Mouse (Mus musculus) kidney, postnatal 0 days (tissue): ENCODE results near the gene Gm4981. TPM values are rescaled to one million over a fixed set of nuclear protein-coding genes. Genes with fewer than 3 reads are reported as not detected.
A peak's percentile ranks its signal among the peaks of the same experiment; 100 is the strongest.
"Not testable (repeated sequence)": the region's sequence is repeated elsewhere in the genome, so short reads cannot be mapped to it uniquely, and the experiment has no call there.

Experiments used
- ATAC-seq: fragments of 200-750 bp; cut with Nextera tagmentation; replicated peaks from 2 replicates; pipeline ENCODE4 v1.8.0; 2017; ENCODE audit warnings: low read depth, moderate number of reproducible peaks, moderate TSS enrichment, moderate library complexity; ENCODE audit not compliant: low FRiP score
- DNase-seq: peaks from one replicate; pipeline ENCODE4 v3.0.0-alpha.2; 2016; ENCODE audit warnings: low spot score
- H3K27ac ChIP-seq: fragments of 300-500 bp; sonication (generic); 2 replicates; pipeline ENCODE4 v1.5.1; 2014; ENCODE audit warnings: mild to moderate bottlenecking
- H3K27me3 ChIP-seq: fragments of 300-500 bp; sonication (generic); 2 replicates; pipeline ENCODE4 v1.6.1; 2014; ENCODE audit warnings: low read length, mixed read lengths; ENCODE audit not compliant: insufficient read depth
- H3K36me3 ChIP-seq: fragments of 300-500 bp; sonication (generic); 2 replicates; pipeline ENCODE4 v1.6.1; 2014; ENCODE audit warnings: low read length, mixed read lengths; ENCODE audit not compliant: insufficient read depth
- H3K4me1 ChIP-seq: fragments of 300-500 bp; sonication (generic); replicated peaks from 2 replicates; pipeline ENCODE4 v1.6.1; 2014; ENCODE audit warnings: antibody characterized with exemption, low read length, mixed read lengths; ENCODE audit not compliant: insufficient read depth
- H3K4me2 ChIP-seq: fragments of 300-500 bp; sonication (generic); 2 replicates; pipeline ENCODE4 v1.6.1; 2014; ENCODE audit warnings: mild to moderate bottlenecking, low read length, moderate library complexity, mixed read lengths
- H3K4me3 ChIP-seq: fragments of 300-500 bp; sonication (generic); replicated peaks from 2 replicates; pipeline ENCODE4 v1.5.1; 2014; ENCODE audit warnings: low read depth, low read length
- H3K9ac ChIP-seq: fragments of 300-500 bp; sonication (generic); 2 replicates; pipeline ENCODE4 v1.6.1; 2014; ENCODE audit warnings: low read depth, low read length
- H3K9me3 ChIP-seq: fragments of 300-500 bp; sonication (generic); replicated peaks from 2 replicates; pipeline ENCODE4 v1.6.1; 2016; ENCODE audit warnings: low read length, inconsistent platforms, mixed read lengths
- WGBS: fragments of 180-500 bp; shearing (Covaris S2); extraction: QIAGEN DNeasy Blood & Tissue Kit; methylation state at CpG from one replicate; pipeline ENCODE4 v1.1.7; 2014; 5-methylcytosine and 5-hydroxymethylcytosine counted together
- polyA plus RNA-seq: library from polyadenylated mRNA; unstranded; fragments of >200 nt; fragmentation: Nextera tagmentation; extraction: Ambion mirVana; gene quantifications from 2 replicates; pipeline ENCODE4 v1.2.1, GENCODE M21; 2015

Gm4981 gene
- polyA plus RNA-seq, 1 experiment from 2014 or later = not detected

DNA sequence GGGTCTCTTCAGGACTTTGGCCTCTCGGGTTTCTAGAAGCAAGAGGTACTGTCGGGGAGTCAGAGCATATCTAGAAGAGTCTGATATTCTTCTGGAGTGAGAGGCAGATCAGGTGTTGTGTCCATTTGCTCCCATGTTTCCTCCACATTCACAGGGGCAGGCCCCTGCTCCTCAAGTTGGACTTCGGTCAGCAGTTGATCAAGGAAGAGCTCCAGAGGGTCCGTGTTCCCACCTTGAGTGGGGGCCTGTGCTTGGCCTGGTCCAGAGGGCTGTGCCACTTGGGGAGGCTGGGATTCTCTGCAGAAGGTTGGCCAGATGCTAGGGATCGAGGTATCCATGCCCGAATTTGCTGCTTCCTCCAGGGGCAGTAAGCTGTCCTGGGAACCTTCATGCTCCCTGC lies 8.7 kb downstream of the Gm4981 start:
- H3K27me3 ChIP-seq, H3K4me3 ChIP-seq, H3K27ac ChIP-seq, ATAC-seq, H3K36me3 ChIP-seq, H3K9ac ChIP-seq, DNase-seq, H3K4me2 ChIP-seq, H3K4me1 ChIP-seq, H3K9me3 ChIP-seq: not testable (repeated sequence)
- 86% methylated on average over 2 of the region's 6 CpGs for WGBS

DNA sequence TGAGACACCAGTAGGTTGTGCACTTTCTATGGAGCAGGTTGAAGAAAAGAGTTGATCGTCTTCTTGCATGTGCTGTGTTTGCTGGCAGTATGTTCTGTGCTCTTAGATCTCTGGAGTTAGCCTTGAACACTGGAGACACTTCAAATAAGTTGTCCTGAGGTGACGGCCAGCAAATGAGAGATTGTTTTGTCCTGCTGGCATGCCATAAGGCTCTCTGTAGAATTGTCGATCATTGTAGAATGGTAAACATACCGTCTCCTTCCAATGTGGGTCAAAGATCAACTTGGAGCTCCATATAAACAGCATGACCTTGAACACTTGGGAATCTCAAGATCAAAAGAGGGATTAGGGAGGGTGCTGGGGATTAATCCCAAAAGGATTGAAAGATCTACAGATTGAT lies 10.1 kb downstream of the Gm4981 start:
- not testable (repeated sequence) for ATAC-seq, H3K36me3 ChIP-seq, H3K9me3 ChIP-seq, H3K9ac ChIP-seq, H3K4me3 ChIP-seq, H3K4me2 ChIP-seq, H3K27me3 ChIP-seq, H3K4me1 ChIP-seq, H3K27ac ChIP-seq
- peak; percentile 31 for DNase-seq
- 89% methylated on average over 4 of the region's 4 CpGs for WGBS

DNA sequence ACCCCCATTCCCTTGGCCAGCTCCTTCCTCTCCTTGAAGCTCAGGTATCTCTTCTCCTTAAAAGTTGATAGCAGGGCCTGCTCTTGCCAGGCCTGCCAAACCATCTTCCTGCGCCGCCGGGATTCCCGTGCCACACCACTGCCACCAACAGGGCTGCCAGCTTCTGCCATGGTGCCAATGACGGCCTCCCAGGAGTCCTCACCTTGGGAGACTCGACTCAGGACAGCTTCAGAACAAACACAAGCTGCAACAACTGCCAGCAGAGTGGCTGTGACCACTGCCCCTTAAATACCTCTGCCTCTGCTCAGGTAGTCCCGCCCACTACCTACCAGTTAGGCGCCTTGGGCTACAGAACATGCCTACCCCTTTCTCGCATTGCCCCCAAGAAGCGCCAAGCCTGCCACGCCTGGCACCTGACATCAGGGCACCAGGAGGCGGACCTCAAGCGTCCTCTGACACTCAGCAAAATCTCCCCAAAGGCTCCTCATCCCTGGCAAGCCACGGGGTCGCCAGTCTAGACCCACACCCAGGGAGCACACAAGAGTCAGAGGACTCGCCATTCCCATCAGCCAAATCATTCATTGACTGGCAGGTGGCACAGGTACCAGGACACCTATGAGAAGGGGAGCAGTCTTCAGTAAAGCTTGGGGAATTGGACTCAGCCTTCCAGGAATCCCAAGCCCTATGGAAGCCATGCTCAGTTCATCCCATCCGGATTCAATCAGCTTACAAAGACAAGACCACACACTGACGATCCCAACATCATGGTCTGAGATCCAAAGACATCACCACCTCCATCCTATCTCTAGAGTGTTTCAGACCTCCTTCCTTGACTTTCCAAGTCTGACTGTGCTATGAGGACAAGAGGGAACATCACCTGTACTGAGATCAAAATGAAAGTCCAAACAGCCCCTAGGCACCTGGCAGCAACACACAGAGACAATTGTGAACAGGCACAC lies 11.4 kb downstream of the Gm4981 start, which contains the start of gene AW822073:
TSS of gene AW822073 (minus strand) at position 104 of the 959 bp plus-strand sequence.
- 87% methylated on average over 16 of the region's 18 CpGs for WGBS
- DNase-seq, H3K27ac ChIP-seq, H3K4me2 ChIP-seq, H3K4me3 ChIP-seq, ATAC-seq, H3K36me3 ChIP-seq, H3K9me3 ChIP-seq, H3K27me3 ChIP-seq, H3K9ac ChIP-seq, H3K4me1 ChIP-seq: not testable (repeated sequence)

DNA sequence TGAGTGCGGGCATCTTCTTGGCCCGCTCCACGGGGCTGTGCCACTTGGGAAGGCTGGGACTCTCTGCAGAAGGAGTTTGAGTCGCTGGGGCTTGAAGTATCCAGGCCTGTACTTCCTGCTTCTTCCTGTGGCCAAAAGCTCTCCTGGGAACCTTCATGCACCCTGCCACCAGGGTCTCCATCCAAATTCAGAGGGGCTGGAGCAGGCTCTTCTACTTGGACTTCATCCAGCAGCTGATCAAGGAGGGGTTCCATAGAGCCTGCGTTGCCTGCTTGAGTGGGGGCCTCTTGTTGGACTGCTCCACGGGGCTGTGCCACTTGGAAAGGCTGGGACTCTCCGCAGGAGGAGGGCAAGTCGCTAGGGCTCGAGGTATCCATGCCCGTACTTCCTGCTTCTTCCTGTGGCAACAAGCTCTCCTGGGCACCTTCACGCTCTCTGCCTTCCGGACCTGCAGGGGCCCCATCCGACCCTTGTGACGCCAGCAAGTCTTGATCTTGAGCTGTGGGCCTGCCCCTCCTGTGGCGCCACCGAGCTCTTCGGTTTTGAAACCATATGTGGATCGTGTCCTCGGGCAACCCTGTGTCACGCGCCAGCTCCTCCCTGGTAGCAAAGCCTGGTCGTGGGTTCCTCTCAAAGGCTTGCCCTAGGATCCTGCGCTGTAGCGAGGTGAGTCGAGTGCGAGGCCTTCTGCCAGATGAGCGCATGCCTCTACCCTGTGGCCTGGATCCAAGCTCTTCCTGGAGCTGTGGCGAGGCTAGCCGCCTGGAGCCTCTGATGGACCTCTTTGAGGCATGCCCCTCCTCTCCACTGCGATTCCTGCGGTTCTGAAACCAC lies 12.3 kb downstream of the Gm4981 start:
- not testable (repeated sequence) for ATAC-seq, H3K9me3 ChIP-seq, H3K4me3 ChIP-seq, DNase-seq, H3K27me3 ChIP-seq, H3K36me3 ChIP-seq, H3K9ac ChIP-seq, H3K27ac ChIP-seq, H3K4me1 ChIP-seq, H3K4me2 ChIP-seq
- 85% methylated on average over 27 of the region's 31 CpGs for WGBS

DNA sequence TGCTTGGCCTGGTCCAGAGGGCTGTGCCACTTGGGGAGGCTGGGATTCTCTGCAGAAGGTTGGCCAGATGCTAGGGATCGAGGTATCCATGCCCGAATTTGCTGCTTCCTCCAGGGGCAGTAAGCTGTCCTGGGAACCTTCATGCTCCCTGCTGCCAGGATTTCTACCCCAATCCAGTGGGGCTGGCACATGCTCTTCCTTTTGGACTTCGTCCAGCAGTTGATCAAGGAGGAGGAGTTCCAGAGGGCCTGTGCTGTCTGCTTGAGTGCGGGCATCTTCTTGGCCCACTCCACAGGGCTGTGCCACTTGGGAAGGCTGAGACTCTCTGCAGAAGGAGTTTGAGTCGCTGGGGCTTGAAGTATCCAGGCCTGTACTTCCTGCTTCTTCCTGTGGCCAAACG lies 13.3 kb downstream of the Gm4981 start:
- not testable (repeated sequence) for H3K27me3 ChIP-seq, H3K4me3 ChIP-seq, H3K9ac ChIP-seq, ATAC-seq, H3K4me2 ChIP-seq, DNase-seq, H3K36me3 ChIP-seq, H3K4me1 ChIP-seq, H3K27ac ChIP-seq, H3K9me3 ChIP-seq
- WGBS = 83% methylated on average over 3 of the region's 6 CpGs

DNA sequence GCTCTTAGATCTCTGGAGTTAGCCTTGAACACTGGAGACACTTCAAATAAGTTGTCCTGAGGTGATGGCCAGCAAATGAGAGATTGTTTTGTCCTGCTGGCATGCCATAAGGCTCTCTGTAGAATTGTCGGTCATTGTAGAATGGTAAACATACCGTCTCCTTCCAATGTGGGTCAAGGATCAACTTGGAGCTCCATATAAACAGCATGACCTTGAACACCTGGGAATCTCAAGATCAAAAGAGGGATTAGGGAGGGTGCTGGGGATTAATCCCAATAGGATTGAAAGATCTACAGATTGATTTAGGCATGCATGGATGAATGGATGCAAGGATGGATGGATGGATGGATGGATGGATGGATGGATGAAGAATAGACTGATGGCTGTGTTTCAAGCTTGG lies 14.9 kb downstream of the Gm4981 start:
- not testable (repeated sequence) for H3K9me3 ChIP-seq, H3K4me1 ChIP-seq, H3K36me3 ChIP-seq, H3K4me2 ChIP-seq, H3K4me3 ChIP-seq, H3K9ac ChIP-seq, DNase-seq, H3K27me3 ChIP-seq, H3K27ac ChIP-seq, ATAC-seq
- 98% methylated on average over 2 of the region's 2 CpGs for WGBS
